Mouse (Mus musculus): Measurements from ENCODE around the gene Gpr108. TPM values are rescaled to one million over a fixed set of nuclear protein-coding genes. Genes with fewer than 3 reads are reported as not detected.
A peak's percentile ranks its signal among the peaks of the same experiment; 100 is the strongest.

Gene Gpr108
- polyA plus RNA-seq, 1 experiment from 2014 or later, result 39.0 TPM

DNA sequence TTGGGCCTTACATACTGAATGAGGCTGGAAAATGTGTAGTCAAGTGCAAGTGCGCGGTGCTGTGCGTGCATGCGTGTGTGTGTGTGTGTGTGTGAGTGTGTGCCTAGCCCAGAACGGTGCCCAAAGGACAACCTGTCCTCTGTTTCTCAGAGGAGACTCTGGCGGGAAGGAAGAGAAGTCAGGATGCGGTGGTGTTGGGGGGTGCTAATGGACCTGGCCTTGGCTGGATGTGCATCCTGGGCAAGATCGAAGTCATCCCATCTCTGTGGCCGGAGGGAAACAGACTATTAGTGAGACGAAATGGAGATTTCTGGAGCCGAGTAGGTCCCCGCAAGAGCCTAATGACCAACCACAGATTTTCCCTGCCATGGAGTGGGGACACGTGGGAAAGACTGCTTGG, 525 bp upstream of the Gpr108 start:
- peak overlapping the region; percentile 95 for H3K4me2 ChIP-seq (replicated peaks; ENCODE audit: low read depth, low read length)
- peaks cover 8% of the 10 kb centered on the region for H3K36me3 ChIP-seq (ENCODE audit: insufficient read depth, low read length)
- ATAC-seq (ENCODE audit: low FRiP score, low TSS enrichment), result no peak
- H3K27ac ChIP-seq (ENCODE audit: low read length), result peak overlapping the region; percentile 88
- H3K27me3 ChIP-seq (ENCODE audit: insufficient read depth, low read length), result no peaks in the 10 kb centered on the region
- H3K4me3 ChIP-seq (ENCODE audit: low read length), result peak overlapping the region; percentile 87
- peaks cover 18% of the 10 kb centered on the region for H3K4me1 ChIP-seq (ENCODE audit: insufficient read depth, low read length)
- peak overlapping the region; percentile 74 for H3K9ac ChIP-seq (replicated peaks; ENCODE audit: low read length)
- H3K9me3 ChIP-seq (ENCODE audit: low read length), result no peaks in the 10 kb centered on the region
- WGBS, result 5% methylated on average over 13 of the region's 13 CpGs

DNA sequence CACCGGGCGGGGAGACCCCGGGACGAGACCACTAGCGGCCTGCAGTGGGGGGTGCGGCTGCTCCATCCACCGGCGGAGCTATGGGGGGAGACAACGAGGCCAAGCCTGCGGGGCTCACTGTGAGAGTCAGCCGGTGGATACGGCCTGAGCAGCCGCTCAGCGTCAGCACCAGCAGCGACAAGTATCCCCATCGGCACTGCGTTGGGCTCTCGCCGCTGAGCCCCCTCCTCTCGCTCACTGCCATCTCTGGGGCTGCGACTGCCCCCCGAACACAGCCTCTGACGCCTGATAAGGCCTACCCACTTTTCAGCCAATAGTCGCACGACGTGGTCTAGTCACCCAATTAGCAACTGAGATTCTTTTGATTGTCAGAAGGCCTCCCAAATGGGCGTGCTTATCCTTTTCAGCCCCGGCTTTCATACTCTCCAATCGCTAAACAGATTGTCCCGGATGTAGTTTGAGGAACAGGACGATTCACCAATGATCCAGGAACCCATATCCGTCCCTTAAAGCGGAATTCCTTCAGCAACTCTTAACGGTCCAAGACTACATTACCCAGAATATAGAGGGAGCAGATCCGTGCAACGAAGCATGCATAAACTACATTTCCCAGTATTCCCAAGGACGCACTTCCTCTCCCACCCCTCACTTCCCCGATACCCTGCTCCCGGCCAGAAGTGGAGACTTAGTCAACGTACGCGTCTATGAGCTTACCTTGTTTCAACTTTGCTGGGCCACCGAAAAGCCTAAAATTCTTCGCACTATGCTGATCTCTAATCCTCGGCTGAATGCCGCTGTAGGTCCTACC, 649 bp downstream of the Gpr108 start:
- H3K4me1 ChIP-seq (ENCODE audit: insufficient read depth, low read length), result peaks cover 18% of the 10 kb centered on the region
- ATAC-seq (ENCODE audit: low FRiP score, low TSS enrichment), result peak; percentile 92
- peak overlapping the region; percentile 95 for H3K27ac ChIP-seq (ENCODE audit: low read length)
- peak overlapping the region; percentile 95 for H3K4me2 ChIP-seq (replicated peaks; ENCODE audit: low read depth, low read length)
- H3K9ac ChIP-seq (replicated peaks; ENCODE audit: low read length), result peak overlapping the region; percentile 87
- H3K4me3 ChIP-seq (ENCODE audit: low read length), result peak overlapping the region; percentile 87
- H3K36me3 ChIP-seq (ENCODE audit: insufficient read depth, low read length), result peaks cover 7% of the 10 kb centered on the region; the same call in 1 of the 2 replicates
- no peaks in the 10 kb centered on the region for H3K9me3 ChIP-seq (ENCODE audit: low read length)
- H3K27me3 ChIP-seq (ENCODE audit: insufficient read depth, low read length), result no peaks in the 10 kb centered on the region
- under 1% methylated on average over 46 of the region's 46 CpGs for WGBS

DNA sequence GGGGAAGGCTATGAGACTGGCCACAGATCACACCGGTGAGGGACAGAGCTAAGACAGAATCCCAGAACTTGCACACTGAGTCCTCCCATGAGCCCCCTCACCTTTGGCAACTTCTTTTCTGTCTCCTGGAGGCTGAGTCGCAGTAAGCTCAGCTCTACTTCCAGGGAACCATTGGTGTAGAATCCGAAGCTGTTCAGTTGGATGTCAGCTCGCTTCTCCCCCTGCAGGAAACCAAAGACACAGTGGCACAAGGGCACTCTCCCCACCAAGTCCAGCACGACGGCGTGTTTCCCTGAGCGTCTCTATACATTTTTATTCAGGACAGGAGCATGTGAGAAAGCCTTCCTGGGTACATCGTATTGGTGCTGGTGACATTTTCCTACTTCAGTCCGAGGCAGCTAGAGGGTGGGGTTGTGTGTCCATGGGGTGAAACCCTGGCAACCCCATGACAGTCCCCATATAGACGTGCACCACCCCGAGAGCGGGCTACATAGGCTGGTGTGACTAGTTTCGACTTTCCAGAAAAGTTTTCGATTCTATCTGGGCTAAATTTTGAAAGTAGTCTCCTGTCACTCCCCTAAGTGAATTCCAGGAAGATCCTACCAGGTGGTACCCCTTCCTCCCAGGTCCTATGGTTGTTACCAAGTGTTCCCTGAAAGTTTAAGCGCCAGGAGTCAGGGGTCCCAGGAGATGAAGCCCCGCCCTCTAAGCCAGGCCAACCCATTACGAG, 1.4 kb downstream of the Gpr108 start:
- no peaks in the 10 kb centered on the region for H3K27me3 ChIP-seq (ENCODE audit: insufficient read depth, low read length)
- H3K9ac ChIP-seq (replicated peaks; ENCODE audit: low read length), result peak overlapping the region; percentile 87
- 3% methylated on average over 18 of the region's 18 CpGs for WGBS
- H3K9me3 ChIP-seq (ENCODE audit: low read length), result no peaks in the 10 kb centered on the region
- peak overlapping the region; percentile 66 for H3K4me2 ChIP-seq (replicated peaks; ENCODE audit: low read depth, low read length)
- ATAC-seq (ENCODE audit: low FRiP score, low TSS enrichment), result peak; percentile 2; the same call in 1 of the 2 replicates
- H3K36me3 ChIP-seq (ENCODE audit: insufficient read depth, low read length), result peaks cover 13% of the 10 kb centered on the region
- peak overlapping the region; percentile 80 for H3K4me3 ChIP-seq (ENCODE audit: low read length)
- H3K27ac ChIP-seq (ENCODE audit: low read length), result peak overlapping the region; percentile 95
- H3K4me1 ChIP-seq (ENCODE audit: insufficient read depth, low read length), result peaks cover 18% of the 10 kb centered on the region

DNA sequence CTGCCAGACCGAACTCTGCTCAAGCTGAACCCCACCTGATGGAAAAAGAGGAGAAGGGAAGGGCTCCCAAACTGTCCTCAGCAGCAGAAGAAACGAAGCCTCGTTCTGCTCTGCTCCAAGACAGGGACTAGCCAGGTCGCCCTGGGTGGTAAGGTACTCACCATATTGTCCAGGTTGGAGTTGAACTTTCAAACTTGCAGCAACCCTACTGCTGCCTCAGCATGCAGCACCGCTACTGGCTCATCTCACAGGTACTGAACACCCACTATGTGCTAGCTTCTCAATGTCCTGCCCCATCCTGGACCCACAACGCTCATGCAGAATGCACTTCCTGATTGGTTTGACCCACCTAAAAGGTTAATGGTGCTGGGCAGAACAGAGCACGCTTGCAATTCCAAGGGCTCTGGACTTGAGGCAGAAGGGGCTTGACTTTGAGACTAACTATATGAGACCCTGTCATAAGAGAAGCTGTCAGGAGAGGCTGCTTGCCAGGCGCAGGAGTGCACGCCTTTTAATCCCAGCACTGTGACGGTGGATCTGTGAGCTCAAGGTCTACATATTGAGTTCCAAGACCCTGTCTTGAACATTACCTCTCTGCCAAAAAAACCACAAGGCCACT, 2.8 kb downstream of the Gpr108 start:
- no peak overlapping the region for H3K4me3 ChIP-seq (ENCODE audit: low read length)
- WGBS, result 88% methylated on average over 10 of the region's 10 CpGs

DNA sequence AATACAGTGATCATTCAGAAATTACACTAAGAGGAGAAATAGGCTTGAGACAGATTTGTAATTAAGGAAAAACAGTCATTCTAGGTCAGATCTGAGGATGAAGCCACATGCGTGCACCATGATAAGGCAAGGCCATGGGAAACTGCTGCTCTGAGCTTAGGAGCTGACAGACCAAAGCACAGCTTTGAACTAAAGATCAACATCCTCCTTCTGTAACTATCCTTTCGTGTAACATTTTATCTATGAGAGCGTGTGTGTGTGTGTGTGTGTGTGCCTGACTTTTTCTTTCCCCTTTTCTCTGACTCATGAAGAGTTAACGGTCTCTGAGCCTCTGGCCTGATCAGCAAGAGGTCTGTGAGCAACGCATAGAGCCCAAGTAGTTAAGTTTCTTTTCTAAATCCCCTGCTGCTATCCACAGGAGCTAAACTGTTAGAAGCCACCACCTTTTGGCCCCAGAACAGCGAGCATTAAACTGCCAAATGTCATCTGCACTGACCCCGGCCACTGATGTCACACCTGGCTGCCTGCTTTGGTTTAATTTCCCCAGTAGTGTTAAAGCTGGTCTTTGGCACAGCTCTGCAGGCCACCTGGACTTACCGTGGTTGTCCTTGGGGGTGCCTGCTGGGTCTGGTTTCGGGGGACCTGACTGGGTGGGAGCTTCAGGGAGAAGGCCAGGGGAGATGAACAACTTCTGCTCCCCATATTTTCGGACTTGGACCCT, 4.4 kb downstream of the Gpr108 start:
- Histone ChIP-seq H3K9me3 (ENCODE audit: low read length) (no peaks in the 10 kb centered on the region), H3K4me2 (replicated peaks; ENCODE audit: low read depth, low read length) (no peak overlapping the region), H3K36me3 (ENCODE audit: insufficient read depth, low read length) (peaks cover 17% of the 10 kb centered on the region), H3K9ac (replicated peaks; ENCODE audit: low read length) (no peak overlapping the region), H3K27ac (ENCODE audit: low read length) (no peak overlapping the region), H3K4me1 (ENCODE audit: insufficient read depth, low read length) (peaks cover 14% of the 10 kb centered on the region), H3K4me3 (ENCODE audit: low read length) (no peak overlapping the region), H3K27me3 (ENCODE audit: insufficient read depth, low read length) (no peaks in the 10 kb centered on the region)
- no peak for ATAC-seq (ENCODE audit: low FRiP score, low TSS enrichment)
- 69% methylated on average over 10 of the region's 10 CpGs for WGBS

More for the DNA sequence above, 2.8 kb downstream of the Gpr108 start:
- no peak for ATAC-seq (ENCODE audit: low FRiP score, low TSS enrichment)
- Histone ChIP-seq H3K27ac (ENCODE audit: low read length) (no peak overlapping the region), H3K9me3 (ENCODE audit: low read length) (no peaks in the 10 kb centered on the region), H3K4me1 (ENCODE audit: insufficient read depth, low read length) (peaks cover 16% of the 10 kb centered on the region), H3K9ac (replicated peaks; ENCODE audit: low read length) (no peak overlapping the region), H3K27me3 (ENCODE audit: insufficient read depth, low read length) (no peaks in the 10 kb centered on the region), H3K36me3 (ENCODE audit: insufficient read depth, low read length) (peaks cover 17% of the 10 kb centered on the region), H3K4me2 (replicated peaks; ENCODE audit: low read depth, low read length) (no peak overlapping the region)

DNA sequence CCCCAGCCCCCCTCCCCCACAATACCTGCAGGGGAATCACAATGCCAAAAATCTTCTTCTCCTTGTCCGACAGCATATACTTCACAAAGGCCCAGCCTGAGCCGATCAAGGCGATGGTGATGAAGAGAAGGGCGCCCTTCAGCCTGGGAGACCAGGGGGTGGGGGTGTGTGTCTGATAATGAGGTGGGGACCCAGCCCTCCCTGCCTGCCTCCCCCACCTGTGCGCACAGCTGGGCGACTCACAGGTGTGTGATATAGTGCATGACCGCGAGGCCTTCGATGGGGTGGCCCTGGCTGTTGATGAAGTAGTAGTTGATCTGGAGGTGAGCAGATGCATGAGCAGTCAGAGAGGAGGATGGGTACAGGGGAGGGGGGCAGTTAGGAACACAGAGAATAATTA, 11.1 kb downstream of the Gpr108 start:
- H3K36me3 ChIP-seq (ENCODE audit: insufficient read depth, low read length), result peaks cover 50% of the 10 kb centered on the region
- H3K4me3 ChIP-seq (ENCODE audit: low read length), result no peak overlapping the region
- 90% methylated on average over 9 of the region's 9 CpGs for WGBS

DNA sequence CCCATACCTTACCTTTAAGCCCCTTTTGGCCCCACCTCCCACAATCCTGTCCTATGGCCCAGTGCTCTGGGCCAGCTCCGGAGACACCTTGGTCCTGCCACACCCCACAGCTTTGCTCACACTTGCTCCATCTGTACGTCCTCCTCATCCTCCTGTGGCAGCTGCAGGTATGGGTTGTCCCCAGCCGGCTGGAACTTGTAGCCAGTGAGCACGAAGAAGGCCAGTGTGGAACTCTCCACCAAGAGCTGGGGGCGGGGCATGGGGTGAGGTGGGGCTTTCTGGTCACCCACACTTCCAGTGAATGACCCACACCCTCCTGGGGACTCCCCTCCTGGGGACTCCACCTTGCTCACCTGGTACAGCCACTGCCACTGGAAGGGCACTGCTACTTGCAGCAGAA, 12.4 kb downstream of the Gpr108 start:
- H3K4me3 ChIP-seq (ENCODE audit: low read length), result no peak overlapping the region
- no peak overlapping the region for H3K27ac ChIP-seq (ENCODE audit: low read length)
- 0 out of 2 replicates have a peak, but pooled peaks cover 5% of the 10 kb centered on the region for H3K4me1 ChIP-seq (ENCODE audit: insufficient read depth, low read length)
- H3K27me3 ChIP-seq (ENCODE audit: insufficient read depth, low read length), result no peaks in the 10 kb centered on the region
- 90% methylated on average over 5 of the region's 5 CpGs for WGBS
- peaks cover 42% of the 10 kb centered on the region for H3K36me3 ChIP-seq (ENCODE audit: insufficient read depth, low read length)
- no peaks in the 10 kb centered on the region for H3K9me3 ChIP-seq (ENCODE audit: low read length)
- H3K9ac ChIP-seq (replicated peaks; ENCODE audit: low read length), result no peak overlapping the region
- no peak for ATAC-seq (ENCODE audit: low FRiP score, low TSS enrichment)
- no peak overlapping the region for H3K4me2 ChIP-seq (replicated peaks; ENCODE audit: low read depth, low read length)

More for the DNA sequence above, 11.1 kb downstream of the Gpr108 start:
- no peak for ATAC-seq (ENCODE audit: low FRiP score, low TSS enrichment)
- H3K4me1 ChIP-seq (ENCODE audit: insufficient read depth, low read length), result no peaks in the 10 kb centered on the region
- no peak overlapping the region for H3K27ac ChIP-seq (ENCODE audit: low read length)
- H3K27me3 ChIP-seq (ENCODE audit: insufficient read depth, low read length), result no peaks in the 10 kb centered on the region
- H3K9ac ChIP-seq (replicated peaks; ENCODE audit: low read length), result no peak overlapping the region
- no peak overlapping the region for H3K4me2 ChIP-seq (replicated peaks; ENCODE audit: low read depth, low read length)
- H3K9me3 ChIP-seq (ENCODE audit: low read length), result no peaks in the 10 kb centered on the region

DNA sequence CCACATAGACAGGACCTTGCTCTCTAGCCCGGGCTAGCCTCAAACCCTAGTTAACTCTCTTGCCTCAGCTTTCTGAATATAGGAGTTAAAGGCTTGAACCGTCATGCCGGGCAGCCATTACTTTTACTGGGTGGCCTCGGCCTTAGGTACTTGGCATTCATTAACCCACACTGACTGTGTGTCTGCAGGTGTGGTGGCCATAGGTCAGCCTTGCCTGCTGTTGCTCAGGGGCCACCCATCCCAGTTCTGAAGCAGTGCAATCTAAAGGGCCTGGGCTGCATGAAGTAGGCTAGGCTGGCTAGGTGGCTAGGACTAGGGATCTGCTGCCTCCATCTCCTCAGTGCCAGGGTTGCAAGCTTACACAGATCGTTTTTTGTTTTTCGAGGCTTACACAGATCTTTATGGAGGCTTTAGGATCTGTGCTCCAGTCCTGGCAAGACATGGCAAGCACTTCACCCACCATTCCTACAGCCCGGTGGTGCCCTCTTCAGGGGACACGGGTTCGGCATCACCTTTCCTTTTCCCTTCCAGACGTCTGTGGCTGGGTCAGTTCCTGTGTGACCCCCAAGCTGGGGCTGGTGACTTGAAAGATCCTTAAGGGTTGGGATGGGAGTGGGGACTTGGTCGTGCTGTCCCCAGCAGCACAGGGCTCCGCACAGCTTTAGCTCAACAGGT, 13.9 kb downstream of the Gpr108 start:
- Histone ChIP-seq H3K27ac (ENCODE audit: low read length) (peak overlapping the region; percentile 72), H3K4me1 (ENCODE audit: insufficient read depth, low read length) (0 out of 2 replicates have a peak, but pooled peaks cover 5% of the 10 kb centered on the region), H3K27me3 (ENCODE audit: insufficient read depth, low read length) (no peaks in the 10 kb centered on the region), H3K9me3 (ENCODE audit: low read length) (no peaks in the 10 kb centered on the region), H3K4me3 (ENCODE audit: low read length) (peak overlapping the region; percentile 24), H3K9ac (replicated peaks; ENCODE audit: low read length) (peak overlapping the region; percentile 24; the same call in 1 of the 2 replicates), H3K4me2 (replicated peaks; ENCODE audit: low read depth, low read length) (peak overlapping the region; percentile 10; the same call in 1 of the 2 replicates), H3K36me3 (ENCODE audit: insufficient read depth, low read length) (peaks cover 42% of the 10 kb centered on the region)
- WGBS, result 75% methylated on average over 12 of the region's 12 CpGs
- ATAC-seq (ENCODE audit: low FRiP score, low TSS enrichment), result peak; percentile 52; the same call in 1 of the 2 replicates

DNA sequence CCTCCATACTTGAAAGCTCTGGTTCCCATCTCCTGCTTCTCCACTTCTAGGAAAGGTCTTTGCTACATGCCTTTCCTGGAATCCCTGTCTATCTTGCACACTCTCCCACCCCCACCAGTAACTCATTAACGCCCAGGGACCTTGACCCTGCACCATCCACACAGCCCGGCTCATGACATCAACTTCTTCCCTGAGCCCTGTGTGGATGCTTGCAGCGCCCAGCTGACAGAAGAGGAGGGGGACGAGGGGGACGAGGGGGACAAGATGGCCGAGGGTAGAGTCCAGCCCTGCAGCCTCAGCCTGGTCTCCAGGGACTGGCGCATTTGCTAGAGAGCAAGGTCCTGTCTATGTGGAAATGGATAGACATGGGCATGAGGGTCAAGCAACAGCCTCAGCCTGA, 15.2 kb downstream of the Gpr108 start:
- H3K9me3 ChIP-seq (ENCODE audit: low read length), result no peaks in the 10 kb centered on the region
- 0 out of 2 replicates have a peak overlapping the region, but pooled peaks have one; percentile 7 for H3K4me2 ChIP-seq (replicated peaks; ENCODE audit: low read depth, low read length)
- H3K27ac ChIP-seq (ENCODE audit: low read length), result peak overlapping the region; percentile 72
- no peaks in the 10 kb centered on the region for H3K27me3 ChIP-seq (ENCODE audit: insufficient read depth, low read length)
- 0 out of 2 replicates have a peak, but pooled peaks cover 5% of the 10 kb centered on the region for H3K4me1 ChIP-seq (ENCODE audit: insufficient read depth, low read length)
- H3K9ac ChIP-seq (replicated peaks; ENCODE audit: low read length), result no peak overlapping the region
- peaks cover 37% of the 10 kb centered on the region for H3K36me3 ChIP-seq (ENCODE audit: insufficient read depth, low read length)
- ATAC-seq (ENCODE audit: low FRiP score, low TSS enrichment), result peak; percentile 88
- WGBS, result 40% methylated on average over 7 of the region's 7 CpGs
- peak overlapping the region; percentile 24; the same call in 1 of the 2 replicates for H3K4me3 ChIP-seq (ENCODE audit: low read length)

Measured in kidney, embryonic 16.5 days (tissue).